Mouse (Mus musculus) layer of hippocampus, adult 9-10 months (tissue): ENCODE data around the gene Cngb1.
"Not testable (repeated sequence)": the region's sequence is repeated elsewhere in the genome, so short reads cannot be mapped to it uniquely, and the experiment has no call there.

Source experiments
- DNase-seq: peaks from one replicate; pipeline ENCODE4 v3.0.0; 2022; ENCODE audit warnings: low spot score

Gene Cngb1

GRCm38 (mm10) chr8:95245180-95245579, 61.2 kb downstream of the Cngb1 start:
- DNase-seq: no peak

- DNase-seq: no peak
These were observed 62.5 kb downstream of the Cngb1 start for GRCm38 (mm10) chr8:95243853-95244252.

- DNase-seq: peak; percentile 60
These were observed 63.4 kb downstream of the Cngb1 start for GRCm38 (mm10) chr8:95242826-95243571.

GRCm38 (mm10) chr8:95242099-95242825, 64.1 kb downstream of the Cngb1 start:
- DNase-seq: no peak

- peak; percentile 74 for DNase-seq
These were observed 70.7 kb downstream of the Cngb1 start for GRCm38 (mm10) chr8:95235683-95236082.

- not testable (repeated sequence) for DNase-seq
These were observed 76.3 kb downstream of the Cngb1 start for GRCm38 (mm10) chr8:95230086-95230485.

GRCm38 (mm10) chr8:95227151-95227468, 79.3 kb downstream of the Cngb1 start:
- no peak for DNase-seq

GRCm38 (mm10) chr8:95226251-95227150, 79.9 kb downstream of the Cngb1 start:
- DNase-seq: no peak

- DNase-seq: no peak
These were observed 82.4 kb downstream of the Cngb1 start for GRCm38 (mm10) chr8:95223969-95224368.

GRCm38 (mm10) chr8:95221045-95221444, 85.3 kb downstream of the Cngb1 start:
- DNase-seq: no peak

GRCm38 (mm10) chr8:95220571-95220998, 85.8 kb downstream of the Cngb1 start:
- DNase-seq: no peak

- no peak for DNase-seq
These were observed 86.8 kb downstream of the Cngb1 start for GRCm38 (mm10) chr8:95219623-95220022.

GRCm38 (mm10) chr8:95215709-95216360, 90.5 kb downstream of the Cngb1 start:
- DNase-seq: no peak

GRCm38 (mm10) chr8:95209924-95210323, 96.5 kb downstream of the Cngb1 start:
- no peak for DNase-seq

GRCm38 (mm10) chr8:95205946-95206345, 100.4 kb downstream of the Cngb1 start:
- DNase-seq: no peak

- DNase-seq: peak; percentile 33
These were observed 102.4 kb downstream of the Cngb1 start for GRCm38 (mm10) chr8:95204039-95204380.

- no peak for DNase-seq
These were observed 102.9 kb downstream of the Cngb1 start for GRCm38 (mm10) chr8:95203326-95204038.

- DNase-seq: no peak
These were observed 103.6 kb downstream of the Cngb1 start, which contains the start of gene Kifc3 for GRCm38 (mm10) chr8:95202649-95203275. TSS of gene Kifc3 (minus strand) at chr8:95202812.

GRCm38 (mm10) chr8:95202056-95202570, 104.3 kb downstream of the Cngb1 start:
- DNase-seq: no peak

- no peak for DNase-seq
These were observed 104.9 kb downstream of the Cngb1 start for GRCm38 (mm10) chr8:95201491-95201890.

- DNase-seq: no peak
These were observed 106.4 kb downstream of the Cngb1 start for GRCm38 (mm10) chr8:95200001-95200405.
